Mouse (Mus musculus) MN1 (cell line): ENCODE results near the gene Cnrip1.

Experiments used
- DNase-seq: peaks from one replicate; pipeline ENCODE4 v3.0.0-alpha.2; 2016; ENCODE audit warnings: low spot score

Cnrip1 gene

GRCm38 (mm10) chr11:17107359-17107758 is 56.0 kb downstream of the Cnrip1 start:
- no peak for DNase-seq

DNA sequence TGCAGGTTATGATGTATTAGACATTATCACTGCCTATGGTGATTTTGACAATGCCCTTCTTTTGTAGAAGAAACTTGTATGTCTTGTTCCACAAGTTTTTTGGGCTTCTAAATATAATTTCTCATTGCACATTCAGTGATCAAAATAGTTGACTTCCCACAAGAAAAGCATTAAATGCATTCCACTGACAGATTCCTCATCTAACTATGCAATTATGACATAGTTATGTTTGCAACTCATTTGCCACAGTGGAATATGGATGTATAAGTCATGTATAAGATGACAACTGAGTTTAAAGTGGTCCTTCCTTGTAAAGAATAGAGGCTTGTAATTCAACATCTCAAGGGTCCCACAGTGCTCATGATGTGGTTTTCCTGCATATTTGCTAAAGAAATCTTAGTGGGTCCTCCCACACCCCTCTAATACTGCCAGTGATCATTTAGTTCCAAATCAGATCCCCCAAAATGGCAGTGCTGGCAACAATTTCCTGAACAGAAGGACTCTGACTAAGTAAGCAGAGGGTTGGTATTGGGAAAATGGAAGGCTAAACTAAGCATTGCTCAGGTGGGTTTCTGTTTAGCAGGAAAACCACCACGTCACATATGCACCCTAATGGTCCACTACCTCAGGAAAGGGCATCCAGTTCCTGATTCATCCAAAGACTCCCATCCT is 61.2 kb downstream of the Cnrip1 start:
- DNase-seq, result no peak

- no peak for DNase-seq
Measured at GRCm38 (mm10) chr11:17126418-17126817, 75.0 kb downstream of the Cnrip1 start.
